Mouse (Mus musculus) hindbrain, postnatal 0 days (tissue): ENCODE measurements around the gene Ccdc40. TPM values are rescaled to one million over a fixed set of nuclear protein-coding genes. Genes with fewer than 3 reads are reported as not detected.
"Not testable (repeated sequence)": the region's sequence is repeated elsewhere in the genome, so short reads cannot be mapped to it uniquely, and the experiment has no call there.

Source experiments
- ATAC-seq: fragments of 200-750 bp; cut with Nextera tagmentation; 2 replicates; pipeline ENCODE4 v1.8.0; 2017; ENCODE audit warnings: mild to moderate bottlenecking, moderate TSS enrichment, moderate library complexity
- DNase-seq: peaks from one replicate; pipeline ENCODE4 v3.0.0-alpha.2; 2015; ENCODE audit warnings: low spot score
- H3K27ac ChIP-seq: fragments of 300-500 bp; sonication (generic); 2 replicates; pipeline ENCODE4 v1.5.1; 2014; ENCODE audit warnings: mild to moderate bottlenecking
- H3K27me3 ChIP-seq: fragments of 300-500 bp; sonication (generic); 2 replicates; pipeline ENCODE4 v1.6.1; 2014; ENCODE audit warnings: low read length, mixed read lengths; ENCODE audit not compliant: insufficient read depth
- H3K36me3 ChIP-seq: fragments of 300-500 bp; sonication (generic); 2 replicates; pipeline ENCODE4 v1.6.1; 2014; ENCODE audit warnings: low read length, mixed read lengths; ENCODE audit not compliant: insufficient read depth
- H3K4me1 ChIP-seq: fragments of 300-500 bp; sonication (generic); 2 replicates; pipeline ENCODE4 v1.6.1; 2014; ENCODE audit warnings: antibody characterized with exemption, low read length, mixed read lengths; ENCODE audit not compliant: insufficient read depth
- H3K4me2 ChIP-seq: fragments of 300-500 bp; sonication (generic); 2 replicates; pipeline ENCODE4 v1.6.1; 2014; ENCODE audit warnings: low read depth, mild to moderate bottlenecking, low read length, moderate library complexity, mixed read lengths
- H3K4me3 ChIP-seq: fragments of 300-500 bp; sonication (generic); 2 replicates; pipeline ENCODE4 v1.5.1; 2014; ENCODE audit warnings: low read length
- H3K9ac ChIP-seq: fragments of 300-500 bp; sonication (generic); replicated peaks from 2 replicates; pipeline ENCODE4 v1.6.1; 2014; ENCODE audit warnings: mild to moderate bottlenecking, low read length, moderate library complexity, mixed read lengths
- H3K9me3 ChIP-seq: fragments of 300-500 bp; sonication (generic); 2 replicates; pipeline ENCODE4 v1.6.1; 2016; ENCODE audit warnings: low read length, mixed read lengths
- CTCF ChIP-seq: IDR thresholded peaks from 2 replicates; pipeline ENCODE4 v1.5.1; 2016; ENCODE audit warnings: antibody characterized with exemption, control low read depth, low read depth
- WGBS: fragments of 180-500 bp; shearing (Covaris S2); extraction: QIAGEN DNeasy Blood & Tissue Kit; methylation state at CpG from one replicate; pipeline ENCODE4 v1.1.7; 2014; 5-methylcytosine and 5-hydroxymethylcytosine counted together
- polyA plus RNA-seq: library from polyadenylated mRNA; unstranded; fragments of >200 nt; fragmentation: Nextera tagmentation; extraction: Ambion mirVana; gene quantifications from 2 replicates; pipeline ENCODE4 v1.2.1, GENCODE M21; 2015
- total RNA-seq: library from RNA; depleted of rRNA; stranded (reverse); fragments of >200 nt; gene quantifications from 2 replicates; pipeline ENCODE4 v1.2.3, GENCODE M21; 2014

The Ccdc40 gene
- total and polyA plus RNA-seq, 2 experiments from 2014 or later, result 9.7 to 11.5 TPM

GRCm38 (mm10) chr11:119252854-119253541 lies 24.6 kb downstream of the Ccdc40 start:
- Histone ChIP-seq H3K4me2 (peak overlapping the region; percentile 48), H3K9me3 (no peaks in the 10 kb centered on the region), H3K4me1 (no peaks in the 10 kb centered on the region), H3K36me3 (no peaks in the 10 kb centered on the region), H3K27me3 (no peaks in the 10 kb centered on the region), H3K27ac (peak overlapping the region; percentile 51; the same call in 1 of the 2 replicates), H3K9ac (no peak overlapping the region), H3K4me3 (peak overlapping the region; percentile 16)
- WGBS, result 5% methylated on average over 22 of the region's 22 CpGs
- ATAC-seq (peak; percentile 86), DNase-seq (peak; percentile 83)
- peak; percentile 80 for TF ChIP-seq CTCF

DNA sequence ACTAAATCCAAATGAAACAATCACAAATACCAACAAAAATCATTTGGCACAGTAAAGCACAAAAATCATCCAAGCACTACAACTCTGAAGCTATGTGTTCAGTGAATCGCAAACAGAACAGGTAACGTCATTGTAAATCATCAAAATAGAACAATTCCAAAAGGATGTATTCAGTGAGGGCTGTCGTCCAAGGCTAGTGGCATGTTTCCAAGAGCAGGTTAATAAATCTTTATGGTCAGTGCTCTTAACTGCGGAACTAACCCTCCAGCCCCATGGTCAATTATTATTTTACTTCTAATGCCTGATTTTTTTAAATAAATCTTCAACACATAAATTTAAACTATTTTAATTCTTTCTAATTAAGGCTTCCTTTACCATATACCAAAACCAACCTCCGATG lies 28.2 kb downstream of the Ccdc40 start:
- not testable (repeated sequence) for DNase-seq, ATAC-seq, H3K9me3 ChIP-seq, H3K4me1 ChIP-seq, H3K4me2 ChIP-seq, H3K4me3 ChIP-seq, H3K9ac ChIP-seq, H3K27me3 ChIP-seq, H3K36me3 ChIP-seq, H3K27ac ChIP-seq
- 77% methylated on average over 5 of the region's 5 CpGs for WGBS

GRCm38 (mm10) chr11:119258216-119258571 lies 29.8 kb downstream of the Ccdc40 start:
- ATAC-seq, result no peak
- no peak overlapping the region for H3K4me3 ChIP-seq
- WGBS, result 67% methylated on average over 9 of the region's 9 CpGs
- TF ChIP-seq CTCF, result no peak
- no peaks in the 10 kb centered on the region for H3K4me1 ChIP-seq
- no peaks in the 10 kb centered on the region for H3K9me3 ChIP-seq
- H3K36me3 ChIP-seq, result no peaks in the 10 kb centered on the region
- H3K27ac ChIP-seq, result peak overlapping the region; percentile 26; the same call in 1 of the 2 replicates
- H3K27me3 ChIP-seq, result no peaks in the 10 kb centered on the region
- H3K4me2 ChIP-seq, result peak overlapping the region; percentile 43
- no peak overlapping the region for H3K9ac ChIP-seq
- no peak for DNase-seq

- no peaks in the 10 kb centered on the region for H3K4me1 ChIP-seq
- peak; percentile 67 for DNase-seq
- no peak overlapping the region for H3K4me3 ChIP-seq
- no peaks in the 10 kb centered on the region for H3K36me3 ChIP-seq
- no peak for TF ChIP-seq CTCF
- peak overlapping the region; percentile 43 for H3K4me2 ChIP-seq
- peak; percentile 58 for ATAC-seq
- H3K9me3 ChIP-seq, result no peaks in the 10 kb centered on the region
- H3K27ac ChIP-seq, result peak overlapping the region; percentile 26; the same call in 1 of the 2 replicates
- no peaks in the 10 kb centered on the region for H3K27me3 ChIP-seq
- 68% methylated on average over 23 of the region's 23 CpGs for WGBS
- H3K9ac ChIP-seq, result no peak overlapping the region
These were observed 30.4 kb downstream of the Ccdc40 start for GRCm38 (mm10) chr11:119258572-119259322.

GRCm38 (mm10) chr11:119259977-119260376 lies 31.6 kb downstream of the Ccdc40 start:
- H3K9ac ChIP-seq, result no peak overlapping the region
- no peak for TF ChIP-seq CTCF
- no peak overlapping the region for H3K27ac ChIP-seq
- no peaks in the 10 kb centered on the region for H3K36me3 ChIP-seq
- H3K4me3 ChIP-seq, result no peak overlapping the region
- H3K4me1 ChIP-seq, result no peaks in the 10 kb centered on the region
- DNase-seq (no peak), ATAC-seq (no peak)
- no peaks in the 10 kb centered on the region for H3K27me3 ChIP-seq
- H3K9me3 ChIP-seq, result no peaks in the 10 kb centered on the region
- H3K4me2 ChIP-seq, result no peak overlapping the region
- WGBS, result 88% methylated on average over 8 of the region's 8 CpGs

- no peak for ATAC-seq
- no peak overlapping the region for H3K4me3 ChIP-seq
- WGBS, result 90% methylated on average over 13 of the region's 13 CpGs
- no peak for DNase-seq
- H3K9me3 ChIP-seq, result no peaks in the 10 kb centered on the region
- no peak overlapping the region for H3K4me2 ChIP-seq
- H3K36me3 ChIP-seq, result no peaks in the 10 kb centered on the region
- no peak overlapping the region for H3K9ac ChIP-seq
- no peak for TF ChIP-seq CTCF
- H3K27ac ChIP-seq, result no peak overlapping the region
- 0 out of 2 replicates have a peak, but pooled peaks cover 13% of the 10 kb centered on the region for H3K4me1 ChIP-seq
- no peaks in the 10 kb centered on the region for H3K27me3 ChIP-seq
These were observed 36.0 kb downstream of the Ccdc40 start for GRCm38 (mm10) chr11:119264413-119264812.

- H3K4me1 ChIP-seq, result 0 out of 2 replicates have a peak, but pooled peaks cover 13% of the 10 kb centered on the region
- no peak overlapping the region for H3K9ac ChIP-seq
- ATAC-seq (no peak), DNase-seq (no peak)
- no peak overlapping the region for H3K4me2 ChIP-seq
- H3K36me3 ChIP-seq, result no peaks in the 10 kb centered on the region
- no peaks in the 10 kb centered on the region for H3K27me3 ChIP-seq
- H3K27ac ChIP-seq, result no peak overlapping the region
- WGBS, result 77% methylated on average over 7 of the region's 7 CpGs
- no peak overlapping the region for H3K4me3 ChIP-seq
- no peaks in the 10 kb centered on the region for H3K9me3 ChIP-seq
- no peak for TF ChIP-seq CTCF
These were observed 37.4 kb downstream of the Ccdc40 start for GRCm38 (mm10) chr11:119265811-119266210.
